Mouse (Mus musculus) kidney, embryonic 15.5 days (tissue): ENCODE measurements around the gene Slit1. TPM values are rescaled to one million over a fixed set of nuclear protein-coding genes. Genes with fewer than 3 reads are reported as not detected.
A peak's percentile ranks its signal among the peaks of the same experiment; 100 is the strongest.

ENCODE experiments used
- ATAC-seq: fragments of 200-750 bp; cut with Nextera tagmentation; replicated peaks from 2 replicates; pipeline ENCODE4 v1.8.0; 2017; ENCODE audit warnings: moderate TSS enrichment; ENCODE audit not compliant: low FRiP score
- H3K27ac ChIP-seq: fragments of 300-500 bp; sonication (generic); 2 replicates; pipeline ENCODE4 v1.5.1; 2015; ENCODE audit warnings: mild to moderate bottlenecking, inconsistent platforms
- H3K27me3 ChIP-seq: fragments of 300-500 bp; sonication (generic); 2 replicates; pipeline ENCODE4 v1.6.1; 2015; ENCODE audit warnings: inconsistent platforms
- H3K36me3 ChIP-seq: fragments of 300-500 bp; sonication (generic); 2 replicates; pipeline ENCODE4 v1.6.1; 2015; ENCODE audit warnings: inconsistent platforms
- H3K4me1 ChIP-seq: fragments of 300-500 bp; sonication (generic); 2 replicates; pipeline ENCODE4 v1.6.1; 2015; ENCODE audit warnings: inconsistent platforms
- H3K4me2 ChIP-seq: fragments of 300-500 bp; sonication (generic); 2 replicates; pipeline ENCODE4 v1.6.1; 2015; ENCODE audit warnings: moderate library complexity, mild to moderate bottlenecking, inconsistent platforms
- H3K4me3 ChIP-seq: fragments of 300-500 bp; sonication (generic); replicated peaks from 2 replicates; pipeline ENCODE4 v1.5.1; 2015; ENCODE audit warnings: mild to moderate bottlenecking, inconsistent platforms
- H3K9ac ChIP-seq: fragments of 300-500 bp; sonication (generic); 2 replicates; pipeline ENCODE4 v1.6.1; 2015; ENCODE audit warnings: mild to moderate bottlenecking, inconsistent platforms
- H3K9me3 ChIP-seq: fragments of 300-500 bp; sonication (generic); replicated peaks from 2 replicates; pipeline ENCODE4 v1.6.1; 2016; ENCODE audit warnings: inconsistent platforms
- WGBS: fragments of 180-500 bp; shearing (Covaris S2); methylation state at CpG from one replicate; pipeline ENCODE4 v1.1.7; 2015; ENCODE audit warnings: mixed read lengths; 5-methylcytosine and 5-hydroxymethylcytosine counted together
- polyA plus RNA-seq: library from polyadenylated mRNA; unstranded; fragments of >200 nt; fragmentation: Nextera tagmentation; extraction: Ambion mirVana; gene quantifications from 2 replicates; pipeline ENCODE4 v1.2.1, GENCODE M21; 2015

Gene Slit1
- polyA plus RNA-seq, 1 experiment from 2014 or later: 6.3 TPM

DNA sequence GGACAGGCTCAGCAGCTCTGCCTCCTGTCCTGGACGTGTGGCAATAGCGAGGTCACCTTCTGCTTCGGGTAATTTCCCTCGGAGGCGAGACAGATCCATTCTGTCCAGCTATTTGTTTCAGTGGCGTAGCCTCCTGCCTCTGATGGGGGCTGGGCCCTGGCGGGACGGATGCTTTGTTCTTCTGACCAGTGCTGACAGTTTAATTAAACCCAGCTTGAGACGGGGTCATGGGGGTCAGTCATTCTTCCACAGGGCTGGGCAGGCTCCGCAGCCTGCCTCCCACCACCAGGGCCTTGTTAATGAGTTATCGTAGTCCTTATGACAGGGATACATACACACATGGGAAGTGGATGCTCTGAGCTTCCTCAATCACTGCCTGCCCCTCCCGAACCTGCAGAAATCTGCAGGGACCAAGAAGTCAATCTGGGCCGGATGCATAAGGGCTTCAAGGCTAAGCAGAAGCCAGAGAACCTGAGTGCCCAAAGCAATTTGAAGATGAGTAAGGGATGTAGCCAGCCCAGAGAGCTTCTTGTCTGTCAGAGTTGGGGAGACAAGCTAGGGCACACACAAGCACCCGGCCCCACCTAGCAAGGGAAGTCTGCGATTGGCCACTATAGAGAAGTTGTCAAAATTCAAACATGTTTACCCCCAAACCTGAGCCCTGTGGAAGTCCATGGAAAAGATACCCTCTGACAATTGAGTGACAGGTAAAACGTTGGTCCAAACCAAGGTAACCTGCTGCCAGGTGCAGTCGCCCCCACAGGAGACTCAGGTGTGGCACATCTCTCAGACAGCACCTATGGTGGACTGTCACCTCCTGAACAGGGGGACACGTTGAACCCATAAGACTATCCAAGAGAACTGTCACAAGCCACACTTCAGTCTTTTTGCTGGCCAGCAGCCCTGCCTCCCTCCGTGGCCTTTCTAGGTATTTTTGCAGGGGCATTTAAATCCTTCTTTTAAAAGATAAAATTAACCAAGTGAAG lies 26.9 kb downstream of the Slit1 start:
- peaks cover 24% of the 10 kb centered on the region for H3K4me1 ChIP-seq
- peak overlapping the region; percentile 9; the same call in 1 of the 2 replicates for H3K4me2 ChIP-seq
- peak; percentile 89 for ATAC-seq
- peaks cover 4% of the 10 kb centered on the region; the same call in 1 of the 2 replicates for H3K27me3 ChIP-seq
- no peaks in the 10 kb centered on the region for H3K9me3 ChIP-seq
- H3K27ac ChIP-seq: peak overlapping the region; percentile 55; the same call in 1 of the 2 replicates
- H3K9ac ChIP-seq: no peak overlapping the region
- no peak overlapping the region for H3K4me3 ChIP-seq
- no peaks in the 10 kb centered on the region for H3K36me3 ChIP-seq
- WGBS: 20% methylated on average over 19 of the region's 19 CpGs

DNA sequence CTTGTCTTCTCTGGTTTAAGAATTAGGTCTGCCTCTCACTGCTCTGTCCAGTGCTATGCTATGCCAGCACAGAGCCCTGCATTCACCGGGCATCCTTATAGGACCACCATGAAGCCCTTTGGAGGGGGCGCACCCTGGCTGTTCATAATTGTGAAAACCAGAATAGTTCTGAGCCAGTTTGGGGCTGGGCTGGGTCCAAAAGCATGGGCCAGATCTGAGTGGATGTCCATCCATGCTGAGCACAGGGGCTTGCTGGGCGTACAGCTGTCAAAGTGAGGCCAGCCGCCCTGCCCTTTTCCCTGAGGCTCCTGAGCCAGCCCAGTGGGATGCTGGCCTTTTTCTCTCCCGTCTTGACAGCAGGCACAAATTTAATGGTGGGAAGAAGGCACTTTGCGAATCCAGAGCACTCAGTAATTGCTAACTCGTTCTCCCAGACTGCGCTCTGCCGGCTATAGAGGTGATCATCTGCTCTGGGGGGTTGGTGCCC lies 29.0 kb downstream of the Slit1 start:
- Histone ChIP-seq H3K4me3 (no peak overlapping the region), H3K27ac (no peak overlapping the region; the same call in 1 of the 2 replicates), H3K9ac (no peak overlapping the region), H3K9me3 (no peaks in the 10 kb centered on the region), H3K36me3 (no peaks in the 10 kb centered on the region), H3K4me1 (peaks cover 19% of the 10 kb centered on the region), H3K27me3 (peaks cover 4% of the 10 kb centered on the region; the same call in 1 of the 2 replicates), H3K4me2 (no peak overlapping the region)
- 57% methylated on average over 9 of the region's 9 CpGs for WGBS
- no peak for ATAC-seq

DNA sequence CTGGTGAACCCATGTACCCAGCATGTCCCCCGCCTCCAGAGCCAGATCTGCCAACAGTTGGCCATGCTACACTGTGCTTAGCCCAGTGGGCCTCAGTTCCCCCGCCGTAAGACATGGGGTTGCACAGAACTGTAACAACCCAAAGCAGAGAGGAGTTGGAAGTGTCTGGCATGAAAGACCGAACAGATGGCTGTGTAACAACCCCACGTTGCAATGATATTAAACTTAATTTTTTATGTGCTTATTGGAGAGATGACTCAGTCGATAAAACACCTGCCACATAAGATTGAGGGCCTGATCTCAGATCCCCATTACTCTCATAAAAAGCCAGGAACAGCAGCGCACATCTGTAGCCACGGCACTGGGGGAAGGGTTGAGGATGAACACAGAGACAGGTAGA lies 30.6 kb downstream of the Slit1 start:
- Histone ChIP-seq H3K9me3 (no peaks in the 10 kb centered on the region), H3K36me3 (no peaks in the 10 kb centered on the region), H3K4me2 (no peak overlapping the region), H3K27me3 (peaks cover 4% of the 10 kb centered on the region; the same call in 1 of the 2 replicates), H3K4me3 (no peak overlapping the region), H3K4me1 (peaks cover 19% of the 10 kb centered on the region), H3K9ac (no peak overlapping the region), H3K27ac (no peak overlapping the region)
- 86% methylated on average over 8 of the region's 8 CpGs for WGBS
- ATAC-seq: no peak

DNA sequence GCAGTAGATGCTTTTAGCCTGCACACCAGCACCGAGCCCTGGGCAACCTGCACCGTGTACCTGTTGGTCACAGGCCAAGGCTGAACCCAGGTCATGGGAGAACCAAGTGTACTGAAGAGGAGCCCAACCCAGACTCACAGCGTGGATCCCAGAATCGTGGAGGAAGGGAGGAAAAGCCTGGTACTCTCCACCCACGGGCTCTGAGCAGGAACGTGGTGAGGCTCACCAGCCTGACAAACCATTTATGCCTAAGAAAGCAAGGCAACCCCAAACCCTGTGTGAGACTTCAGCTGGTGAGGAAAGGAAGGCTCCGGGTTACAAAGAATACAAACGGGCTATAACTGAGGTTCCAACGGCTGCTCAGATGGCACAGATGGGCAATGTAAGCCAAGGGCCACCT lies 31.8 kb downstream of the Slit1 start:
- 86% methylated on average over 9 of the region's 9 CpGs for WGBS
- Histone ChIP-seq H3K36me3 (no peaks in the 10 kb centered on the region), H3K9ac (no peak overlapping the region), H3K4me1 (peaks cover 23% of the 10 kb centered on the region), H3K27ac (no peak overlapping the region), H3K27me3 (peaks cover 9% of the 10 kb centered on the region; the same call in 1 of the 2 replicates), H3K4me2 (no peak overlapping the region), H3K9me3 (no peaks in the 10 kb centered on the region), H3K4me3 (no peak overlapping the region)
- no peak for ATAC-seq

DNA sequence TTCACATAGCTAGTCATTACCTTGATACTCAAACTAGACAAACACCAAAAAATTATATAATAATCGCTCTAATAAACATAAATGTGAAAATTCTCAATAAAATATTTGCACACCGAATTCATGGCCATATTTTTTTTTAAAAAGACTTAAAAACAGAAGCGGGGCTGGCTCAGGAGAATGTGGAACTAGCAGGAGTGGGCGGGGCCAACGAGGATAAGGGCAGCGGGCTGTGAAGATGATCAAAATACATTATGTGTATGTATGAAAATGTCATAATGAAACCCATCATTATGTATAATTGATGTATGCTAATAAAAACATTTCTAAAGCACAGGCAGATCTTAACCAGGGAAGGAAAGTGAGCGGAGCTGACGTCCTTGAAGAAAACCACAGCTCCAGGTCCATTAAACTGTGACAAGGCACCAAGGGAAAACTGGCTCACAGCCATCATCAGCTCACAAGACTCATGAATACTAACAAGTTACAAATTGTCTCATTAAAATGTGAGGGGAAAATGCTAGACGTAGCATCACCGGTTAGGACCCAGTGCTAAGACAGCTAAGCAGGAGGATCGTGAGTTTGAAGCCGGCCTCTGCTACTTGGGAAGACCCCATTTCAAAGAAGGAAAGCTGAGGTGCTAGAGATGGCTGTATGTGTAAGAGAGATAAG lies 33.8 kb downstream of the Slit1 start:
- no peaks in the 10 kb centered on the region for H3K9me3 ChIP-seq
- no peak for ATAC-seq
- no peaks in the 10 kb centered on the region for H3K36me3 ChIP-seq
- no peak overlapping the region for H3K9ac ChIP-seq
- 85% methylated on average over 12 of the region's 12 CpGs for WGBS
- H3K4me2 ChIP-seq: no peak overlapping the region
- H3K27ac ChIP-seq: no peak overlapping the region
- peaks cover 16% of the 10 kb centered on the region; the same call in 1 of the 2 replicates for H3K27me3 ChIP-seq
- peaks cover 18% of the 10 kb centered on the region for H3K4me1 ChIP-seq
- H3K4me3 ChIP-seq: no peak overlapping the region

DNA sequence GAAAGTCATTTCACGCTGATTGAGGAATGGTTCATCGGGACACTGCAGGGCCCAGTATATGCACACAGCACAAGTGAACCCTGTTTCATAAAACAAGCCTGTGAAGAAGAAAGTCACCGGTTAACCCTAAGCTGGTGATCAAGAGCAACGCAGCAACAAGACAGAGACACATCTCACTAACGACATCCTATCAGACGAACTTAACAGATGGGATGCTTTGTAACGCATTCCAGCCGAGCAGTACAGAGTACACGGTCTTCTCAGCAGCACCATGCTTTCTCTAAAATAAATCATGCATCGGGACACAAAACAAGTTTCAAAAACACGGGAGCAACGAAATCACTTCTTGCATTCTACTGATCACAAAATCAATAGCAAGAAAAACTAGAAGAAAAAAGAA lies 35.6 kb downstream of the Slit1 start:
- no peaks in the 10 kb centered on the region for H3K36me3 ChIP-seq
- H3K4me3 ChIP-seq: no peak overlapping the region
- peaks cover 12% of the 10 kb centered on the region; the same call in 1 of the 2 replicates for H3K27me3 ChIP-seq
- no peak for ATAC-seq
- H3K9me3 ChIP-seq: no peaks in the 10 kb centered on the region
- no peak overlapping the region for H3K9ac ChIP-seq
- 42% methylated on average over 12 of the region's 12 CpGs for WGBS
- peaks cover 18% of the 10 kb centered on the region for H3K4me1 ChIP-seq
- H3K4me2 ChIP-seq: no peak overlapping the region
- 0 out of 2 replicates have a peak overlapping the region, but pooled peaks have one; percentile 11 for H3K27ac ChIP-seq

DNA sequence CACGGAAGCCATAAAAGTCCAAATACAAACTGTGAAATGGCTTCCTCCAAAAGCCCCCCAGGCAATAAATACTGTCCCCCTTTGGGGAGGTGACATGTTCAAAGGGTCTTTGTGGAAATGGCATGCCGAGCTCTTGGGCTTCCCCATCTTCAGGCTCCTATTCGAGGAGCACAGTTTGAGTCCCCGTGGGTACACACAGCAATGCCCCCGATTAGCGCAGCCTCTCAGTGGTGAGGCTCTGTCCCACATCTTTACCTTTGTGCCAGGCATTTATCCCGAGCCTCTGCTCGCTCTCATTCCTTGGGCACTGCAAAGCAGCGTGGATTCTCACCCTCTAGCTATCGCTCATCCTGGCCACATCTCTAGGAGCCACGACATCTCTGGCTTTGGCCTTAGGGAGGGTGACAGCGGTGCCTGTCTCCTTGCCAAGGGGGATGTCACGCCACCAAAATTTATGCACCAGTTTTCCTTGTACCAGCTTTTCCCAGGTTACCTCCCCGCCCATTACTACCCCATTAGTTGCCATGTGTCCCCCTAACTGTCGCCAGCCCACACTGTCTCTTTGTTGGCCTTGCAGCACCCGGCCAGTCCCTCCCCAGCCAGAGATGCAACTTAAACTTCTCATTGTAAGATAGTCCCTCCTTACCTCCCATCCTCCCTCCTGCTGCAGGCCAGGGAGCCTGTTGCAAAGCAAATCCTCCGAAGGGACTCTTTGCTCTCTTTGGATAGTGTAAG lies 37.2 kb downstream of the Slit1 start:
- no peak overlapping the region for H3K27ac ChIP-seq
- no peak for ATAC-seq
- 65% methylated on average over 17 of the region's 17 CpGs for WGBS

DNA sequence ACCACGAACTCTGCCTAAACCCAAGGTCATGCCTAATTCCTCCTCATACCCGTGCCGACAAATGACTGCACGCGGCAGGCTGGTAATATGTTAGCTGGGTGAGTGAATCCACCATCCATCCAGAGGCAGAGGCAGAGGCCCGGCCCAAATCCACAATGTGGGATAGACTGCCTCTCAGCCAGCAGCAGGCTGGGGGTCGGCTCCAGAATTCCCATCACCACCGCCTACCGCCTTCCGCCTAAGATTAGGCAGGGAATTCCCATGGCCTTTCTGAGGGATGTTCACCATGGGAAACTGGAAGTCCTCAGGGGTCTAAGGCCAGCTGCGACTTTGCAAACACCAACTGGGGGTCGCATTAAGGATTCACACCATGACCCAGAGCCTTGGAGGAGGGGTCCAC lies 38.0 kb downstream of the Slit1 start:
- WGBS: 50% methylated on average over 12 of the region's 12 CpGs
- Histone ChIP-seq H3K27ac (no peak overlapping the region), H3K9me3 (no peaks in the 10 kb centered on the region), H3K4me1 (peaks cover 18% of the 10 kb centered on the region), H3K4me3 (no peak overlapping the region), H3K9ac (no peak overlapping the region), H3K36me3 (no peaks in the 10 kb centered on the region), H3K27me3 (peaks cover 12% of the 10 kb centered on the region; the same call in 1 of the 2 replicates), H3K4me2 (no peak overlapping the region)
- no peak for ATAC-seq

More for the DNA sequence above, 37.2 kb downstream of the Slit1 start:
- no peak overlapping the region for H3K4me2 ChIP-seq
- no peaks in the 10 kb centered on the region for H3K36me3 ChIP-seq
- no peaks in the 10 kb centered on the region for H3K9me3 ChIP-seq
- H3K27me3 ChIP-seq: peaks cover 12% of the 10 kb centered on the region; the same call in 1 of the 2 replicates
- peaks cover 18% of the 10 kb centered on the region for H3K4me1 ChIP-seq
- no peak overlapping the region for H3K9ac ChIP-seq
- H3K4me3 ChIP-seq: no peak overlapping the region

DNA sequence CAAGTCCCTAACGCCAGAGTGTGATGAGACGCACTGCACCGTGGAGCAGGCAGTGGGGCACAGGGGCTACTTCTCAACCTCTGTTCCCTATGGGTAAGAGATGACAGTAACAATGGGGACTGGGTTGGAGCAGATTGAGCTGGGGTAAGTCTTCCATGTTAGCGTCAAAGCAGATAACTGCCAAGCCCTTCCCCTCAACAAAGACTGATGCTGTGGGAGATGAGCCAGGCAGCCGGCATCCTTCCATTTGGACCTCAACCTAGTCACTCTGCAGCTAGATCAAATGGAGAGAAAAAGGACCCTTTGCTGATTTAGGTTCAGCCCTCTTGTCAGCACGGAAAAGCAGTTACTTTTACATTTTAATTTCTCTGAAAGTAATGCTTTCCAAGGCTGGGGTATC lies 40.8 kb downstream of the Slit1 start:
- H3K9me3 ChIP-seq: no peaks in the 10 kb centered on the region
- no peak overlapping the region for H3K4me2 ChIP-seq
- WGBS: 78% methylated on average over 6 of the region's 6 CpGs
- H3K27me3 ChIP-seq: peaks cover 12% of the 10 kb centered on the region; the same call in 1 of the 2 replicates
- no peak overlapping the region for H3K27ac ChIP-seq
- H3K9ac ChIP-seq: no peak overlapping the region
- H3K4me1 ChIP-seq: peaks cover 24% of the 10 kb centered on the region
- no peak overlapping the region for H3K4me3 ChIP-seq
- no peaks in the 10 kb centered on the region for H3K36me3 ChIP-seq
- no peak for ATAC-seq

DNA sequence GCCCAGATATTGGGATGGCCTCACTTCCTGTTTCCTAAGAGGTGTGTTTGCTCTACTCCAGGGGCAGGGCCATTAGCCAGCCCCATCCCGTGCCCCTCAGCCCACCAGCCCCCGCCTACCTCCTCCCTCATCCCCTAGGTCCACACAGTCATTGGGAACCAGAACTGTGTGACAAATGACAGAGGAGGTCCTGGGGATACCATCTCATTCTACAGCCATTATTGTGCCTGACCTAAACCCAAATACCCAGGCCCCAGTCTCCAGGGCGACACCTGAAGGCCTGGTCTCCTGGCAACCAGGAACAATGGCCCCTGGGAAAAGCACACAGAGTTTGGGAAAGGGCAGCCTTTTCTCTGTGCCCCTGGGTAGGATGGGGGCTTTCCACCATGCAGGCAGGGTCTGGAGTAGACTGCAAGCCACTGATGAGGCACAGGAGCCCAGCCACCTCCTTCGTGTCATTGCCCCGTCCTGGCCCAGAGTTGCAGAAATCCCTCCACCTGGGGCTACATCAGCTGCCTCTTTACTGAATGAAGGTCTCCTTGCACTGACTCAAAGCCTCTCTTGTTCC lies 44.5 kb downstream of the Slit1 start:
- no peak overlapping the region for H3K9ac ChIP-seq
- no peak overlapping the region for H3K4me3 ChIP-seq
- H3K36me3 ChIP-seq: no peaks in the 10 kb centered on the region
- no peak overlapping the region for H3K4me2 ChIP-seq
- no peak for ATAC-seq
- WGBS: 71% methylated on average over 5 of the region's 5 CpGs
- no peak overlapping the region for H3K27ac ChIP-seq
- H3K9me3 ChIP-seq: no peaks in the 10 kb centered on the region
- H3K27me3 ChIP-seq: 0 out of 2 replicates have a peak, but pooled peaks cover 6% of the 10 kb centered on the region
- H3K4me1 ChIP-seq: peaks cover 7% of the 10 kb centered on the region; the same call in 1 of the 2 replicates
